Mouse (Mus musculus) C2C12 (cell line): ENCODE data around the gene Cnot11.

Source experiments
- CTCF ChIP-seq: IDR thresholded peaks from one replicate; pipeline ENCODE4 v1.5.1; 2011; ENCODE audit not compliant: control insufficient read depth, insufficient read depth, insufficient read length
- FOSL1 ChIP-seq: IDR thresholded peaks from one replicate; pipeline ENCODE4 v1.8.0; 2011; ENCODE audit warnings: mild to moderate bottlenecking, low read length; ENCODE audit not compliant: poor library complexity, insufficient read depth, severe bottlenecking
- MAX ChIP-seq: IDR thresholded peaks from one replicate; pipeline ENCODE4 v1.6.1; 2011; ENCODE audit warnings: mild to moderate bottlenecking, control low read depth
- MYOD1 ChIP-seq: IDR thresholded peaks from one replicate; pipeline ENCODE4 v1.6.1; 2011; ENCODE audit warnings: low read depth; ENCODE audit not compliant: control insufficient read depth, insufficient read length
- MYOG ChIP-seq: IDR thresholded peaks from one replicate; pipeline ENCODE4 v1.6.1; 2011; ENCODE audit not compliant: control insufficient read depth, insufficient read length; ENCODE audit errors: extremely low read depth
- USF1 ChIP-seq: IDR thresholded peaks from one replicate; pipeline ENCODE4 v1.6.1; 2011; ENCODE audit warnings: low read depth, mild to moderate bottlenecking, control low read depth, moderate library complexity

GRCm38 (mm10) chr1:39505600-39505999 lies 29.2 kb upstream of the Cnot11 start:
- no peak for TF ChIP-seq CTCF
- TF ChIP-seq MYOG: no peak
- no peak for TF ChIP-seq MYOD1
- no peak for TF ChIP-seq MAX
- no peak for TF ChIP-seq USF1
- no peak for TF ChIP-seq FOSL1
